16 mouse cellular contexts compared by ENCODE assay signal in the genomic region with DNA sequence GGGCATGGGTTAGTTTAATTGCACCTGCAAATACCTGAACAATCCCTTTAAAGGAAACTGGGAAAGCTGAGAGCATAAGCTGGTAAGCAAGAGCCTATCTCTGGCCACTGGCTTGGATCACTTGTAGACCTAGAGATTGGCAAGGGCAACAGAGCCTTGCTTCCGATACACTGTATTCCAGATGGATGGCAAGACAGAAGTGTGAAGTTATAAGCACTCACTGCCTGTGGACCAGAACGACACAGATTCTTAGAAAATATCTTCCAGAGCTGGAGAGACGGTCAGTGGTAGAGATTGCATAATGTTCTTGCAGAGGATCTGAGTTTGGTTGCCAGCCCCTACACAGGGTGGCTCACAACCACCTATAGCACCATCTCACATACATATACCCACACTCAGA.
"Had no signal": no experiment of that assay in that cellular context is flagged by ENCODE, and none has a peak within 500 bp of the region (broad histone marks: within the 10 kb centered on the region; RNA-seq: fewer than 3 reads in every experiment).

No protein-coding gene starts in this region.

- H3K9me3 ChIP-seq: neural tube, embryonic 13.5 days; neural tube, embryonic 15.5 days; stomach, embryonic 15.5 days had no signal

- H3K36me3 ChIP-seq: neural tube, embryonic 13.5 days; neural tube, embryonic 15.5 days; stomach, embryonic 15.5 days had no signal

- H3K27me3 ChIP-seq: neural tube, embryonic 13.5 days; neural tube, embryonic 15.5 days; stomach, embryonic 15.5 days had no signal

- H3K27ac ChIP-seq: neural tube, embryonic 13.5 days; neural tube, embryonic 15.5 days; stomach, embryonic 15.5 days; stomach, postnatal 0 days had no signal

- H3K4me2 ChIP-seq: neural tube, embryonic 13.5 days; neural tube, embryonic 15.5 days; stomach, embryonic 15.5 days had no signal

- DNase-seq: retina, postnatal 1 day; right cerebral cortex, adult 18-20 months; right cerebral cortex, postnatal 14 days; right cerebral cortex, postnatal 25 days; right cerebral cortex, postnatal 4 days; spleen, adult 18-20 months; thymus, adult 18-20 months; thymus, adult 2 months; thymus, postnatal 14 days; thymus, postnatal 25 days; thymus, postnatal 36 days; thymus, postnatal 4 days had no signal

- H3K4me3 ChIP-seq: neural tube, embryonic 13.5 days; neural tube, embryonic 15.5 days; stomach, embryonic 15.5 days had no signal

- H3K4me1 ChIP-seq: neural tube, embryonic 13.5 days; neural tube, embryonic 15.5 days; stomach, embryonic 15.5 days had no signal

- H3K9ac ChIP-seq: neural tube, embryonic 13.5 days; neural tube, embryonic 15.5 days; stomach, embryonic 15.5 days had no signal
